Mouse (Mus musculus) cerebellum, postnatal 10 days (tissue): ENCODE measurements around the gene Fkbp11.

Experiments used
- DNase-seq, 2 experiments: peaks; one replicate each; pipeline ENCODE4 v3.0.0; 2021; ENCODE audit warnings: mixed read lengths in 2 of 2

Fkbp11 gene

DNA sequence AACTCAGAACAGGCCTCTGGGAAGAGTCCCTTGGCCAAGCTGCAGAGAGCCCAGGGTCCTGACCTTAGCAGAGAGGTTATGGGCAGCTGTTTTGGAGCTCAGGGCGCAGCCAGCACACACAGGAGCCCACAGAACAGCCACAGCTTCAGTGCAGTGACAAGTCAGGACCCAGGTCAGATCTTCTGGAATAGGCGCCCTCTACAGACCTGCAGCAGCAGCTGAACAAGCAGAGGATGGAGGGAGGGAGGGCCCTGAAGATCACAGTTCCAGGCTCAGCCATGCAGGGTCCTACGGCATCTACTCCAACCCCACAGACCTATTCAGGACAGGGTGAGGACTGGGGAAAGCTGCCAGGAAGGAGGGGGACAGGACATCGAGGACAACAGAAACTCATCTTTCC, 10.8 kb upstream of the Fkbp11 start:
- DNase-seq, result no peak

DNA sequence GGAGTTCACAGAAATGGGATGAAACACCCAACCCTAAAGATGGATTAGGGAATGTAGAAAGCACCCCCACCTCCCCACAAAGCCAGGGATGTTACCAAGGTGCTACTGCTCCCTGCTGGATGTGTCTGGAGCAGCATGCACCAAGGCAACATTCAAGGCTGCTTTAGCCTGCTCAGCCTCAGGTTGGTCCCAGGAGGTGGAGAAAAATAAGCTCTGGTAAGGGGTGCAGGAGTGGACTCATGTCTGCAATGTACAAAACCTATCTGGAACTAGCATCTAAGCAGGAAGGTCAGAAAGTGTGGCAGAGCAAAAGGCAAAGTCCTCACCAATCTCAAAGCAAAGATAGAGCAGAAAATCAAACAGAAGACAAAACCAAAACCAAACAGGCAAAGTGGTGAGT, 9.9 kb upstream of the Fkbp11 start:
- peak; percentile 69 to 75 for DNase-seq

DNA sequence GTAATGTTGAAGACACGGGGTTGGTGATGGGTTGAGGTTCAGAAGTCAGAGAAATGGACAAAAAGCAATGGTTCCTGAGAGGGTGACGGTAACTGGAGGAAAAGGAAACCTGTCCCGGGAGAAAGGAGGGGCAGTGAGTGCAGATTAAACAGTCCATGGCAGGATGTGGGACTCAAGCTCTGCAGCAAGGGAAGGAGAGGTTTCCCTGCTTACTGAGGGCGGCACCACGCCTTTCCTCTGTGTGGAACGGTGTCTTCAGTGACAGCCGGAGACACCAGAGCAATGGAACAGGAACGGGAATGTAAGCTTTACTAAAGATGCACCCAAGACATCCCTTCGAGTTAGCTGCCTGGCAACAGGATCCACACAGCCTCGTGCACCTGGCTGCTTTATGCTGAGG, 8.5 kb upstream of the Fkbp11 start:
- DNase-seq, result no peak

DNA sequence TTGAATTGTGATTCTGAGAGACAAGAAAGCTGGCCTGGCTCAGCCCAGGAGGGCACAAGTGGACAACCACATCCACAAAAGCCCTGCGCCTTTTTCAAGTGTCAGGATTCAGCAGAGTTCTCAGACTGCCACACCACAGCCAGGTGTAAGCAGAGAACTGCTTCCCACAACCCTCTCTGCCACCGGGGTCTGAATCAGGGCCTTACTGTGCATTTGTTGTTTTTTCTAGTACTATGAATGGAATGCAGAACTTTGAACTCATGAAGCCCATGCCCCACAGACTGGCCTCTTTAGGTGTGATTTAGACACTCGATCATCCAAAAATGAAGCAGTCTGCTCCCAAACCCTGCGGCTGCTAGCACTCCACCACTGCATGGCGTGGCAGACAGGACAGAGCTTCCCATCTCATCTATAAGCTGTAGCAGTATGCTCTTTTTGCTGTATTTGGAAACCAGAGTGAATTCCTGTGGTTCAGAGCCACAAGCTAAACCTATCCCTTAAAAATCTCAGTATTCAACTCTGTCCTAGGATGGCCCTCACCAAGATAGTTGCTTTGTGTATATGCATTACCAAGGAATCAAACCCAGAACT, 6.1 kb upstream of the Fkbp11 start:
- no peak for DNase-seq

DNA sequence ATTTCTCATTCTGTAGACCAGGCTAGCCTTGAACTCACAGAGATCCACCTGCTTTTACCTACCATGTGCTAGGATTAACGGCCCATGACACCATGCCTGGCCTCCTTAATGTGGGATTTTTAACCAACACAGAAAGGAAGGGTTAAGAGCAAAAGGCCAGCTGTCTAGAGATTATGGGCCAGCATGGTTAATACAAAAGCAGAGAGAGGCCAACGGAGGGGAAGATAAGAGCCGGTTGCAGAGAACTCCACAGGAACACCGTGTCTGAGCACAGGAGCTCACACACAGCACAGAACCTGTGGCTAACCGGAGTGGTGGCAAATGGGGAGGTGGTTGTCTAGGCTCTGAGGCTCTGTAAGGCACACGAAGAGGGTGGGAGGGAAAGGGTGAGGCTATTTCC, 5.4 kb upstream of the Fkbp11 start:
- DNase-seq, result no peak

DNA sequence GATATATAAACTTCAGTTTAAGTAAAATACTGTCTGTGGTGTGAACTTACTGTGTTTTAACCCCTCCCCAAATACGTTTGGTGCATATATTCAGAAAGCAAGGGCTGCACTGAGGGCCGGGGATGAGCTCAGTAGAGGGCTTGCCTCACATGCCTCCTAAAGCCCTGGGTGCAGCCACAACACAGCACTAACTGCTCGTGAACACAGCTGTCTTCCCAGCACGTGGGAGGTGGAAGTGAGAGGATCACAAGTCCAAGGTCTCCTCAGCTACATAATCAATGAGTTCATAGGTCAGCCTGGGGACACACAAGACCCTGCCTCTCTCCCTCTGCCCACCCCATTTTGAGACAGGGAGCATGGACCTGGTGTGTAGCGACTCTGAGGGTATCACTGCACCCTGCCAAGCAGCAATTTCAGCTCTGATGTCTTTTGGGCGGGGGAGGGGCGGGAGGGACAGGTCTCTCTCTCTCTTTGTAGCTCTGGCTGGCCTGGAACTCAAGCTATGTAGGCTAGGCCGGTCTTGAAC, 4.1 kb upstream of the Fkbp11 start:
- no peak for DNase-seq

DNA sequence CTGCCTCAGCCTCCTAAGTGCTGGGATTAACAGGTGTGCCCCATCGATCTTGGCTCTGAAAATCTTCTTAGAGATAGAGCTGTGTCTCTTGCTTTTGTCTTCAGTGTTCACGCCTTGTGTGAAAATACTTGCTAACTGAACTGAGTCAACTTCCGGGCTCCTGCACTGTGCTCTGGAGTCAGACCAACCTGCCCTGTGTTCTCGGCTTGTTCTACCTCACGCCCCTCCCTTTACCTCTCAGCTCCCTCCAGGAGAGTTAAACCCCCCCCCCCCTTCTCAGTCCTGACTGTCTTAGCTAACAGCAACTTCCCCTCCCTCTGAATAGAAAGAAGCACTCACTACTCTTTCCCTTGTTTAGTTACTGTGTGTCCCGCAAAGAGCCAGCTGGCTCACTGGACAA, 2.8 kb upstream of the Fkbp11 start:
- DNase-seq, result no peak

DNA sequence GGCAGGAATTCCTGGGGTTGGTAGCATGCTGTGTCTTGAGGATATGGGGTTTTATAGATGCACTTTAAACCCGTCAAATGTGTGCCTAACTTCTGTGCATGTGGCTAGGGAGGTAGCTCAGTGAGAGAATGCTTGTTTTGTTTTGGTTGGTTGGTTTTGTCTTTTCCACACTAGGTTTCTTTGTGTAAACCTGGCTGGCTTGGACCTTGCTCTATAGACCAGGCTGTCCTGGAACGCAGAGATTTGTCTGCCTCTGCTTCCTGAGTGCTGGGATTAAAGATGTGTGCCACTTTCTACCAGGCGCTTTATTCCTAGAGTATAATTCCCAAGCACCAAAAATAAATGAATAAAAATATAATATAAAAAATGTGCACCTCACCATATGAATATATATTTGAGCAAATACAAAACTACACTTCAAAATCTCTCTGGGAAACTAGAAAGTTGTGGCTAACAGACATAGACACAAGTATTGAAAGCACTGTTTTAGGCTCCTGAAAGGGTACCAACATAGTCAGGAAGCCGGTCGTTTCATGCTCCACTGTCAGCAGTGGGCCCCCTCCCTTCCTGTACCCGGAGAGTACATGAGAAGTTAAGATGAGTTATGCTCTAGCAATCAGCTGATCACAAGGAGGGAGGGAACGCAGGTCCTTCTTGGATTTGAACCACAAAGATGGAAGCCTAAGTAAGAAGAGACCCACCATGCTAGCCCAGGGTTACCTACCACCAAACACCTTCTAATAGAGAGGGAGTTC, 2.0 kb upstream of the Fkbp11 start:
- no peak for DNase-seq

DNA sequence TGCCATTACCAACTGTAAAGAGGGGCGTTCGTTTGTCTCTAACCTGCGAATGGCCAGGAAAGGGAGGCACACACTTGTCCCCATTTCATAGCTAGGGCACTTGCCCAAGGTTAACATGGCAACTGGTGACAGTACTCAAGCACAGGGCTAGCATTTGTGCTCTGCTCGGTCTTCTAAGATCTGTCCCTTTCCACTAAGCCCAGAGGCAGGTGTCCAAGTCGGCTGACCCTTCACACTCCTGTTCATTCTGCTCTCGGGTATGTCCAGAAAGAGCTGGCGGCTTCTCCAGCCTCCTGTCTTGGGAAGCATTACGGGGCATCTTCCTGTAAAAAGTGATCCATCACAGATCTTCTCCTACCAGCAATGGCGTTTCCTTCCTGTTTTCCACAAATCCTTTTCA, 368 bp upstream of the Fkbp11 start:
- peak; percentile 46 to 54 for DNase-seq

DNA sequence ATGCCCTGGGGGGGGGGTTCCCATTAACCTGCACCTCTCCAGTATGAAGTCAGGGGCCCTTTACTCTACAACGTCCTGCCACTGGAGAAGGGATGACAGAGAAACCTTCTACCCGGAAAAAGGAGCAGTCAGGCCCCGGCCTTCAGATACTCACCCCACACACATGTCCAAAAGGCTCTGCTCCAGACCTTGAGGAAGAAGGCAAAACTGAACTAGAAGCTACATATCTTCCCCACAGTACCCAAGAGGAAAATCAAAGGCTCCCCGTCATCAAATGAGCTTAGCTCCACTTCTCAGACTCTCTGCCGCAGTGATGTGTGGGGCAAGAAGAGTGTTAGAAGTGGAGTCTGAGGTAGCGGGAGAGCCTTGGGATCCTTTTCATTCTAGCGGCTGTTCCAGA, 1.3 kb downstream of the Fkbp11 start:
- no peak for DNase-seq

DNA sequence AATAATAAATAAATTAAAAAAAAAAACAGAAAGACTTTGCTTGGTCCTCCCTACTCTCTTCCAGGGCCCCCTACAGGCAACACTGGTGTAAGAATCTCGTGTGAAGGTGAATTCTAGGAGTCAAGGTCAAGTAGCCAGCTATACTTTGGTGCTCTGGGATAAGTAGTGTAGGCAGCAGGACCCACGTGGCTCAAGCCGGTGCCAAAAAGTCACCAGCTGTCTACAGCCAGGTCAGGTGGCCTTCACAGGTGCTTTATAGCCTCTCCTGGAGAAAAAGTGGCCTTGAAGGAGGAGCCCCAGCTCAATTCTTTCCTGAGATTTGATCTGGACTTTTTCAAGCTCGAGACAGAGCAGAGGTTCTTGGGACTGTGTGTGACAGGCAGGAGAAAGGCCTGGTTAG, 1.9 kb downstream of the Fkbp11 start:
- no peak for DNase-seq

DNA sequence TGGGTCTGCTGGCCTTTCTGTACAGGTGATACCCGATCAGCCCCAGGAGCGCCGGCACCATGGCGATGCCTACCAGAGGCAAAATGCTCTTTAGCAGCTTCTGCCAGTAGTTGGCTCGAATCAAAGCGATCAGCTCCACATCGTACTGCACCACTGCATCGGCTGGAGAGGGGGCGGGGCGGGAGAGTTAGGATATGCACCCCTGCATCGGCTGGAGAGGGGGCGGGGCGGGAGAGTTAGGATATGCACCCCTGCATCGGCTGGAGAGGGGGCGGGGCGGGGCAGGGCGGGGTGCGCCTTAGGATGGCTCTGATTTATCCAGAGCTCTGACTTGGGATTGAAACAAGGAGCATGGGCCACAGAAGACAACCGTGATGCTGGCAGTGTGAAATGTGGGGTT, 3.6 kb downstream of the Fkbp11 start:
- peak in 1 of 2 experiments; percentile 22 for DNase-seq

DNA sequence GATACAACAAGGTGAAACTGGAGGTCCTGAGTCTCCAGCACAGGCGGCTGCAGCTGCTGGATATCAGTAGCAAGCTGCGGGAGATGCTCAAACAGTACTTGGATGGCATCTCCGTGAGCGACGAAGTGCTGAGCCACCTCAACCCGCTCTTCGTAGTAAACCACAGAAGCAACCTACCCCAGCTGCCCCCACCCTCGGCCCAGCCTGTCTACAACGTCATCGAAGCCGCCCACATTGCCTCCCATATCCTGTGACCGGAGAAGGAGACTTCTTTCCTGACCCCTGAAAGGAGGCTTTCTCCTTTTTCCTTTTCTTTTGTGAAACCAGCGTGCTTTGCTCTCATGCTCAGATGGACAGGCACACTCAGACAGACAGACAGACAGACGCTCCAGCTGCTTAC, 5.1 kb downstream of the Fkbp11 start:
- DNase-seq, result no peak

DNA sequence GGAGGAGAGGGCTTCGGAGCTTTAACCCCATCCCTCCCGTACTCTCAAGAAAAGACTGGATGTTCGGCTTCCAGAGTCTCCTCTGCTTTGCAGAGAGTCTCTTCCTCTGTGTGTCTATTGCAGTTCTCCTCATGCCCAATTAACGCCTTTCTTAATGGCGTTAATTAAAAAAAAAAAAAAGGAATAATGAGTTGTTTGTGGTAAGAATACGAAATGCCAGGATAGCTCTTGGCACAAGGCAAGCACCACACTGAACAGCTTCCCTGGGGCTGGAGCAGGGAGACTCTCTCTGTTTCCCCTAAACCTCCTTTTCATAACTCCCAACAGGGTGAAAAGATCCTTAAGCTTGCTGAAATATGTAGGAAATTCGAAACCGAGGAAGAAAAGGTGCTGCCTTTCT, 5.8 kb downstream of the Fkbp11 start:
- no peak for DNase-seq

DNA sequence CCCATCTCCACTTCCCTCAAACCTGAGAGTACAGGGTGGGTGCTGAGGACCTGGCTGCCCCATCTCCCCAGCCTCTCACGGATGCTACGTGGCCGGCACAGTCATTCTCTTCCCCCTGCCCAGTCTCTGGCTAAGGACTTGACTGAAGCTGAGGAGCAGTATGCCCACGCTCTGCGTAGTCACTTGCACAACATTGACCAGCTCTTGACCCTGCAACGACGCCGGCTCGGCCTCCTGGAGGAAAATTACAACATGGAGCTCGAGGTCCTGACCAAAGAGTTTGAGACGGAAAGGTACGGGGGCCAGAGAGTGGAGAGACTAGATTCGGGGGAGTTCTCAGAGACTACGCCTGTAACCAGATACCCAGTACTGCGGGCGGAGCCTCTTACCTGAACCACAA, 10.7 kb downstream of the Fkbp11 start:
- DNase-seq, result no peak

DNA sequence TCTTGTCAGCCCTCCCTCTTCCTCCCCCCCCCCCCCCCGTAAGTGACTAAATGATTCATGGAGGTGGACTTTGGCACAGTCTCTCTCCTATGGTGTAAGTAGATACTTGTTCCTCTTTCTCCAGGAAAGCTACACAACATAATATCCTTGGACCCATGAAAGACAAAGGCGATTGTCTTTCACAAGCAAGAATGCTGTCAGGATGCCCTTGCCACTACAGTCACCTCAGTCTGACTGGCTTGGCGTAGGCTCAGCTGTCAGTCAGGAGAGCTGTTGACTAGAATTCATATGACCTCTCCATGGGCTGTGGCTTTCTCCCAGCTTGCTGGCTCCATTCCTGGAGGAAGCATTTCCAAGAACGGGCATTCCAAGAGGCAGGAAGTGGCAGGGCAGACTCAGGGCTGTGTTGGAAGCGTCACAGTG, 13.8 kb downstream of the Fkbp11 start:
- DNase-seq, result peak; percentile 89 to 90

DNA sequence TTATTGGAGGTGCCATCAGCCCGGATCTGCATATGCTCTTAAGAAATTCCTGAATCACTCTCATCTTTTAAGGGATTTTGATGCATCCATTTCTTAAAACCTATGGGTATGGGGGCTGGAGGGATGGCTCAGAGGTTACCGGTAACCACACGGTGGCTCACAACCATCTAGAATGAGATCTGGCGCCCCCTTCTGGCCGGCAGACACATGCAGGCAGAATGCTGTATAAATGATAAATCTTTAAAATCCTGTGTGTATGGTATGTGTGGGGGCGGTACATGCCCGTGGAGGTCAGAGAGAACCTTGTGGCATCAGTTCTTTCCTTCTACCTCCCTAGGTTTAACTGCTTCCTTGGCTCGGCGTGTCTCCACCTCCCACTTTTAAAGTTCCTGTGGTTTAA, 17.6 kb downstream of the Fkbp11 start:
- DNase-seq, result peak; percentile 89 to 93

DNA sequence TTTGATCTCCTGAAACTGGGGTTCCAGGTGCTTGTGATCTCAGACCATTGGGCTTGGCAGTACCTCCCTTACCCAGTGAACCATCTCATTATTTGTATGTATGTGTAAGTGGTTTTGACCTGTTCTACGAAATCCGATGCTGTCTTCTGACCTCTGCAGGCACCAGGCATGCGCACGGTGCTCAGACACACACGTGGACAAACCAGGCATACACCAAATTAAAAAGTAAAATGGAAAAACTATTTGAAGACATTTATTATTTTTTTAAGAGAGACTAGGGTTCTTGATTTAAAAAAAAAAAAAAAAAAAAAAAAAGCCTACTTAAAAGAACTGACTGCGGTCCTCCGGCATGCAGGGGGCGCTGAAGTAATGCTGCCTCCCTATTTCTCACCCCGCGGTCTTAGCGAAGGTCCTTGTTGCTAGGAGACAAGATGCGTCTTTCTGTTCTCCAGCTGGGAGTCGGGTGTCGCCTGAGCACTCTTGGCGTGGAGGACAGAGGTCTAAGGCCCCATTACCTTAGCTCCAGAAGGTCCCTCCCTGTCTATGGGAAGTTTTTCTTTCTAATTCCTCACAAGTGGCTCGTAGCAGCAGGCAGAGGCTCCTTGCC, 20.1 kb downstream of the Fkbp11 start, which contains the start of gene Ccdc65:
Ccdc65 (plus strand) TSS at position 442 of the 607 bp plus-strand sequence.
- DNase-seq, result peak; percentile 87 to 90

DNA sequence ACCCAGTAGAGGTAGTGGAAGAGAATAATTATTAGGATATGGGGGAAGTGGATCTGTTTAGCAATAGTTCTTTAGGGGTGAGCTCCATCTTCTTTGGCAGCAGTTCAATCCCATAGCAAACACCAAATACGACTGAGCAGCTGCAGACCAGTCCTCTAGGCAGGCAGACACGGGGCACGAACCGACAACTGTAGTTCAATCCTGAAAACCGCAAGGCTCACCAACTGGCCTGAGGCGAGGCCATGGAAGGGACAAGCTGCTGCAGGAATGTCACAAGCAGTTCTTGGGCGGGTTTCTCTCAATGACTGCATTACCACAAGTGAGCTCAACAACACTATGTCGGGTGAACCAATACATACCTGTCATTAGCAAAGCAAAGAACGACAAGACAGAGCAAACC, 23.7 kb downstream of the Fkbp11 start:
- DNase-seq, result no peak

DNA sequence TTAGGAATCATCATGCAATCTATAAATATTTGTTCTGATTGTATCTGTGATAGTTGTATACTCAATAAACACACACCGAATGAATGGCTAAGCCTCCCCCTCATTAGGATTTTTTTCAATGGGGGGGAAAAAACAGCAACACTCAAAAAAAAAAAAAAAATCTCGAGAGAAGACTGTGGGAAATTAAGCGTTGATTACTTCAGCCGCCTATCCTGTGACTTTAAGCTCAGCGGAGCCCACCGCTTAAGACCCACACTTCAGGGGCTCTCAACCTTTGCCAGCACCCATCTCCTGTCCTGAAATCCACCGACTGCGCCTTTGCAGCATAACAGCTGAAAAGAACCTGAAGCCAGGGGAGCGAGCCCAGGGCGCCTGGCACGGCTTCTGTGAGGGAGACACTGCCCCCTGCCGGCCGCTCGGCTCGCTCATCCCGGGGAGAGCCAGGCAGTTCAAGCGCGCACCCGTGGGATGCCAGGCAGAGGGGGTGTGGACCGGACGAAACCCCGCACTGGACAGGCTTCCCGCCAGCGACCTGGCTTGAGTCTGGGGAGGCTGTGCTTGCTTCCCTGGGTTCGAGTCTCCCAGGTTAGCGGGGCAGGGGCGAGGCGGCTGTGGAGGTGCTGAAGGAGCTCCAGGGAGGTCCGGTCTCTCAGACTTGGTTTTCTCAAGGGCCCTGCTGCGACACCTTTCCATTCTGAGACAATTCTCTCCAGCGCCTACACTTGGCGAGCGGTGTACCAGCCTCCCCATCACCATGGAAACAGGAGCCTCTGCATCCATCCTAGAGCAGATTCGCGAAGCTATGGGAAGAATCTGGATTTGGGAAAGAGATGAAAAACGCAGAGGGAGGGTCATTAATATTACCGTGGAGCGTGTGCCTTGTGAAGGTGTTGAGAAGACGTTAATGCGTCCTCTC, 28.6 kb downstream of the Fkbp11 start:
- DNase-seq, result peak; percentile 93 to 94

DNA sequence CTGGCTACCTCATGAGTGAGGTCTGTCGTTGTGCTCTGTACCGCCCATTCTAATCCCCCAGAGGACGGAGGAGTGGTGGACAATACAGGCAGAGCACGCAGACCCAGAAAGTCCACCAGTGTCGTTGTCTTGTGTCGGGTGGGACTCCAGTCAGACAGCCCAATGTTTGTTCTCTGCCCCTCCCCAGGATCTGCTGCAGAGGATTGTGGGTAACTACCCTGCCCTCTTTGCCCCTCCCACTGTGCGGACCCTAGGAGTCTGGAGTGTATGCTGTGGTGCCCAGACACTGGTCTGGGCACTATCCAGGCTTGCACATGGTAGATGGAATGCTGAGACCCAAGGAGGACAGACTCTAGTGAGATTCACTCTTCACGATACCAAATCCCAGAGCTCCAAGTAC, 31.8 kb downstream of the Fkbp11 start:
- peak in 1 of 2 experiments; percentile 22 for DNase-seq

DNA sequence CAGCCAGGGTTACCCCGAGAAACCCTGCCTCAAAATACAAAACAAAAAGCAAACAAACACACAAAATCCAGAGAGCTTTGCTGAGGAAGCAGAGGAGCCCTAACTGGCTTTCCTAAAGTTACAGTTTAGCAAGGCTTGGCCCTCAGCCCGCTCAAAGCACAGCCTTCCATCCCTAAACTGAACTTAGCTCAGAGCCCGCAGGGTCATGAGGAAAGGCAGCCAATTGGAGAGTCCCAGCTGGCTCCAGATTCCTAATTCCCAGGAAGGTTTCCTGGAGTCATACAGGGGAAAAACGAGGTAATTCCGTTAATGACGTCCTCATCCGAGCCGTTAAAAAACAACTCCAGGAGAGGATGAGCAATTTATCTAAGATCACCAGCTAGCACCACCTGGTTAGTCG, 32.3 kb downstream of the Fkbp11 start:
- DNase-seq, result no peak

DNA sequence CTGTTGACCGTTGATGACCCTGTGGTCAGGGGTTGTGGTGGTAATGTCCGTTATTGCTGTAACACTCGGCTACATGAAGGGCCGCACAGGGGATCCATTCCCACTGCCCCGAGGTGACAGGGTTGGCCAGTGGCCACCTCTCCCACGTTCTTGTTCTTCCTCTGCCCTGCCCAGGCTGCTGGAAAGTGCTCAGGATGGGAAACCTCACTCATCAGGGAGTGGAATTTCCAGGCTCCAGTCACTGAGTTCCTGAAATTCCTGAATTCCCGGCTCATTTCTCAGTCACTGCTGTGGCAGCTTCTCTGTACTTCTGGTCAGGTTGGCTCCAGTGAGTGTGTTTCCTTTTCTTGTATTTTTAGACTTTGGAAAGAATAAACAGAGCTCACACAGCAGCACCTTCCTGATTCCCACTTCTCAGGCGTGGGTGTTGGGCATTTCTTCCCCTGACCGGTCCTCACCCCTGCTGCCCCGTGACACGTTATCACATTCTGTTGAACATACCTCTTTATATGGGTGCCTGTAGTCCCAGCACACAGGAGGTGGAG, 35.8 kb downstream of the Fkbp11 start:
- no peak for DNase-seq
